Mouse (Mus musculus) adrenal gland, postnatal 10 days (tissue): ENCODE measurements around the gene Esrrg. TPM values are rescaled to one million over a fixed set of nuclear protein-coding genes. Genes with fewer than 3 reads are reported as not detected.
A peak's percentile ranks its signal among the peaks of the same experiment; 100 is the strongest.

Source experiments
- DNase-seq: peaks from one replicate; pipeline ENCODE4 v3.0.0; 2021; ENCODE audit warnings: mixed read lengths
- total RNA-seq, 2 experiments: library from RNA; stranded (reverse); gene quantifications; 2 replicates each; pipeline ENCODE4 v1.2.3; 2021

Gene Esrrg
- total RNA-seq, 2 experiments from 2014 or later: 18.8 to 28.7 TPM

DNA sequence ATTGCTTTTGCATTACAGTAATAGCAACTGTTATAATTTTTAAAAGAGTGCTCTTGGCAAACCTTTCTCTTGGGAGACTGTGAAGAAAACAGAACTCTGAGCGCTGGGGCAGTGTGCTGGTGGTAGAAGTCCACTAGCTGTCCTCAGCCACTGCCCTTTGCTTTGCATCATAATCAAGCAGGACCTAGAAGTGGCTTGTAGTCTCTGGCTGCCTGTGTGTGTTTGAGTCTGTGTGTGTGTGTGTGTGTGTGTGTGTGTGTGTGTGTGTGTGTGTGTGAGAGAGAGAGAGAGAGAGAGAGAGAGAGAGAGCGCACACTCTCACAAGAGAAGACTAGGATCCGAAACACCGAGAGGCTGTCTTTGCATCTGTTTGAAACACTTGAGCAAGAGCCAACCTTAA lies 390.5 kb downstream of the Esrrg start:
- no peak for DNase-seq

DNA sequence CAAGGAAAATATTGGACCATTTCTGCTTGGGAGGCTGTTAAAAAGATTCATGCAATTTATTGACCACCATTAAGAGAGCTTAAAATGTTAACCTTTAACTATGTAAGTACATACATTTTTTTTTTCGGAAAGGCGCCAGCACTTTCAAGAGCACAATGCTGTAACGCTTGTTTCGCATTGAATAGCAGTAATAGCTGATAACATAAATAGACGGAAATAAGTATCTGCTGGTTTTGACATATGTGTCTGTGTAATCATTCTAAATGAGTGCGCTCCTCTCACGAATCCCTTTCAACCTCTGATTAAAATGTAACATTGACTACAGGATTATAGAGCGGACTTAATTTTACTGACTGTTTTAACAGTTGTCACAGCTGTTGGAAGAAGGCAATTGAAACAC lies 391.6 kb downstream of the Esrrg start:
- DNase-seq: no peak

- DNase-seq: no peak
Observed at GRCm38 (mm10) chr1:188006820-188007491, 398.4 kb downstream of the Esrrg start.

DNA sequence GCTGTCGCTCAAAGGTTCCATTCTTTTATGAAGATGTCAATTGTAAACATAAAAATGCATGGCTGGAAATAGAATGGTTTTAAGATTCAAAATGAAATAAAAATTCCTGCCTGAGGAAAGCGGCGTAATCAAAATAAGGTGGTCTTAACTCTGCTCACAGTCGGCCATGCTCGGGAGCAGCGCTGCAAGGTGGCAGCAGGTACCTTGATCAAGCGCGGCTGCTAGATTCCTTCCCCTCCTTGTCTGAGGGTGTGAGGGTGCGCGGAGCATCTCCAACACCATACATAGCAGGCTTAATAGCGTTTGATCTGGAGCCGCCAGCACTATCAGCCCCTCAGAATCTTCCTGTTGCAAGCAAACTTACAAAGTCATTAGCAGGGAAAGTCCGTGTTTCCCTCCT lies 399.9 kb downstream of the Esrrg start:
- no peak for DNase-seq

GRCm38 (mm10) chr1:188009868-188010267 lies 401.3 kb downstream of the Esrrg start:
- no peak for DNase-seq

DNA sequence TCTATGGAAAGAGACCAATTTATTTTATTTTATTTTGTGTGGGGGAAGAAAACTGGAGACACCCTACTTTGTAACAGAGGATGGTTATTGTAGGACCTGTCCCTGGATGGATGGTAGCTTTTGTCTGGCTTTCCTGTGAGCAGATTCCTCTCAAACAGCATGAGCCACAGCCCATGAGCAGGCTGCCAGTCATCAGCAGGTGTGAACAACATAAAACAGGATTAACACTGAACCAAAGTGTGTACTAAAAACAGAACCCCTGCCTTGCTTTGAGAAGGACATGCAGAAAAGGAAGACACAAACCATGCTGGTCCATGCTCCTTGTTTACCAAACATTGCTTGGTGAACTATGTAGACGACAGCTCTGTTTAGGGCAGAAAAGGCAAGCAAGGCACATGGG lies 402.3 kb downstream of the Esrrg start:
- DNase-seq: no peak

- no peak for DNase-seq
Observed at GRCm38 (mm10) chr1:188014411-188014810, 405.8 kb downstream of the Esrrg start.

GRCm38 (mm10) chr1:188017956-188018862 lies 409.6 kb downstream of the Esrrg start:
- peak; percentile 23 for DNase-seq

DNA sequence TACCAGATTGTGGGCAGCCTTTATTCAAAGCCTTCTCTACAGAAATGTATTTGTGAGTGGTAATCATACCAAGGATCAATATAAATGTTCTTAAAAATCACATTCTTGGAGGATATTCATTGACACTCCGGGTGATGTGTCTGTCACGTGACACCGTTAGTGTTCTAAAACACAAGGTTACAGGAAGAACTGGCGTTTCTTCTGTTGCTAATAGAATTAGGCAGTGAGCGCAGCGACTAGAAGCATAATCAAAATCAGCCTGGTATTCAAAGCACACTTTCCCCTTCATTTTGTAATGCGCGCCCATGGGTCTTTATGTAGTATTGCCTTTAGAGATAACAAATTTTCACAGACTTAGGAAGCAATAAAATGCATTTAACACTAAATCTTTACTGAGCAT lies 420.6 kb downstream of the Esrrg start:
- DNase-seq: no peak

- DNase-seq: no peak
Observed at GRCm38 (mm10) chr1:188030116-188030515, 421.5 kb downstream of the Esrrg start.

DNA sequence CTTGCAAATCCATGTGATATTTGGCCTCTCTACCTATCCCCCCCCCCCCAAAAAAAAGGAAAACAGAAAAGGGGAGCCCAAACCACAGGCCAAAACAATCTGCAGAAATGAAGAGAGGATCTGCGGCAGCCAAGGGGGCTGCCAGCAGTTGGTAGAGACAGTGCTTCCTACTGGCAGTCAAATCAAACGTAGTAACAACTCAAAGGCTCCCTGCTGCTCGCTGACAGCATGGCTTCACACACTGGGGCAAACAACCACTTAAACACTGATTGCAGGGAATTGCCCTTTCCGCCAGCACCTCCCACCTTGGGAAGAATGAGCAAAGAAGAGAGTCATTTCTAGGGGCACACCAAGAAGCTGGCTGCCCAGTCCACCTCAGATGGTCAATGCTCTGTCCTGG lies 422.7 kb downstream of the Esrrg start:
- no peak for DNase-seq

DNA sequence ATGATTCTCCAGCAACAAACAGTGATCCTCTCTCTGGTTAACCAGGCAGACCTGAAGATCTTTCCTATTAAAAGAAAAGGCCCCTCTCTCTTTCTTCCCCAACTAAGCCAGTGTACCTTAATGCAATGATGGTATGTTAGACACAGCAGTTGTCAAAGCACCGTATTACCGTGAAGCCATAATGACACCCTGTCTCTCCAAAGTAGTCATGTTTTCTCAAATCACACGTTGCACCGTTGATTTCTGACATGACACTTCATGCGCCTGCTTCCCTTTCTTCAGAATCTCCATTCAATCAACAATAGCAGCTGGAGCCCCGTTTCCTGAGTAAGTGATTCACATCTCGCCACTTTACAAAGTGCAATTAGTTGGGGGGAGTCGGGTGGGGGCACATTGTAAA lies 427.4 kb downstream of the Esrrg start:
- DNase-seq: no peak

DNA sequence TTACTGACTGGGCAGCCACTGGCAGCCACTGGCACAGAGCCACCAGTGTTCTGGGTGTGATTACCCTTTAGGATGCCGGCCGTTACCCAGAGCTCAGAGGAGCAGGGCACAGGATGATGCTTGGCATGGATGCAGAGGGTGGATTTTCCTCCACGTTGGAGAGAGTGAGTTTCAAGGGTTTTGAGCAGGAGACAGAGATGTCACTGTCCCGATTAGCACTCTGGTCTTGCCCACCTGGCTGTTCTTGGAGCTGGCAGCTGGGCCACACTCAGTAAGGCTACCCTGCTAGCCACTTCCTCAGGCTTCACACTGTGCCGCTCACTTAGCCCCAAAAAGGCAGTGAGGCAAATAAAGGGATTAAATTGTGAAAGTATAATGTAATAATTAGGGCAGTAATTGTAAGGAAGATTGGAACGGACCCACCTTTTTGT lies 438.1 kb downstream of the Esrrg start:
- DNase-seq: peak; percentile 20

DNA sequence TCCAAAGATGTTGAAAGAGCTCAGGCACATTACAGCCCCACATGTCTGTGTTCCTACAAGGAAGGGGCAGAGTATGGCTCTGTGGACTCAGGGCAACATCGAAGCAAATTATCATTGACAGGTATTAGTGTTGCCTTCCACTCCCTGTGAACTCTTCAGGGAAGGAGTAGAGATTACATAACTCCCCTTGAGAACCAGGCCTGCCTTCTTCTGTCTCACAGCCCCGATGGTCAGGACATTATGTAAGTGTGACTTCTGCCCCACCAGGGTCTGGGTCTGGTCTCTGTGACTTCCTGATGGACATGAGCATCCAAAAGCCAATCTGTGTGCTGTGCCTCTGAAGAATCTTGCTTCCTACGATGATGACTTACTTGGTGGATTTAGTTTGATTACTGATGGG lies 438.6 kb downstream of the Esrrg start:
- no peak for DNase-seq

DNA sequence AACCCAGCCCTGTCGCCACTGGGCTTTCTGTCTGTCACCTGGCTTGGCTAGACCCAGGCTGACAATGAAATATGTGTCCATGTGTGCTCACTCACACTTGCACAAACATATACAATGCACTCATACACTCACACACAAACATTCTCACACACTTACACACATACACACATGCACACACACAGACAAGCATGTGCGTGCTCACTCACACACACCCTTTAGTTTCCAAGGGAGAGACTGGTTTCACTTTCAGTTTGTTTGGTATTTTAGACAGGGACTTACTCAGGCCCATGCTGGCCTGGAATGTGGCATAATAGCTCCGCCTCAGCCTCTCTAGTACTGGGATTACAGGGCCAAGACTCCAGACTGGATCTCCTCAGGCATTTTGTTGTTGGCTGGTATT lies 447.3 kb downstream of the Esrrg start:
- peak; percentile 29 for DNase-seq

DNA sequence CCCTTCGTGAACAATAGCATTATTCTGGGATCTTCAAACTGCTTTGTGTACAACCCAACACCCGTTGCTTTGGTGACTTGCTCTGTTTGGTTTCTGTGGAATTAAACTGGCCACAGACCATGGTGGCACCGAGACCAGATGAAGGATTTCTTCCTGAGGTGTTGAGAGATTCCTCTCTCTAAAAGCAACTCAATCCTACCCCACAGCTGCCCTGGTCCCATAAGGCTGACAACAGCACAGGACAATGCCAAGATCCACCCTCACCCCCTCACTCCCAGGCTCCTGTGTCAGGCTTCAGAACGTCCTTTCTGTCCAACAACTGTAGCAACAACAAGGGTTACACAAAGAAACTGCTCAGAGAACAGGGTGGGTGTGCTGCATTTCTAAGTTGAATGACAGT lies 449.3 kb downstream of the Esrrg start:
- DNase-seq: no peak

- no peak for DNase-seq
Observed at GRCm38 (mm10) chr1:188059006-188059405, 450.4 kb downstream of the Esrrg start.

DNA sequence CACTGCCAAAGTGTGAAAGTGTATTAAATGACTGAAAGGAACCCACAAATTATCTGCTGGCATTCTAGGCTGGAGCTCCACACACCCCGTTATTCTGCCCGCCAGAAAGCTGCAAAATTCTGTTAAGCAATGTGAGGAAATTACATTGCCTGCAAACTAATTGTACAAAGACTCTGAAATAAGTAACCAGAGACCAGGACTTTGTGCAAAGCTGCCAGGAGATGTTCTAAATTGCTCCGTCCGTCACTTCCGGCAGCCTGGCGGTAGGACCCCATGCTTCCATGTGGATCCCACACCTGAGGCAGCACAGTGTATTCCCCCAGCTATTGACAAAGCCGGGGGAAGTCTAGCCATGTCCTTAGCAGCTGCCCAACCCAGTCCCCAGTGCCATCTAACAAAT lies 451.9 kb downstream of the Esrrg start:
- DNase-seq: no peak

GRCm38 (mm10) chr1:188068833-188069232 lies 460.2 kb downstream of the Esrrg start:
- DNase-seq: no peak

GRCm38 (mm10) chr1:188069849-188070248 lies 461.3 kb downstream of the Esrrg start:
- DNase-seq: no peak

DNA sequence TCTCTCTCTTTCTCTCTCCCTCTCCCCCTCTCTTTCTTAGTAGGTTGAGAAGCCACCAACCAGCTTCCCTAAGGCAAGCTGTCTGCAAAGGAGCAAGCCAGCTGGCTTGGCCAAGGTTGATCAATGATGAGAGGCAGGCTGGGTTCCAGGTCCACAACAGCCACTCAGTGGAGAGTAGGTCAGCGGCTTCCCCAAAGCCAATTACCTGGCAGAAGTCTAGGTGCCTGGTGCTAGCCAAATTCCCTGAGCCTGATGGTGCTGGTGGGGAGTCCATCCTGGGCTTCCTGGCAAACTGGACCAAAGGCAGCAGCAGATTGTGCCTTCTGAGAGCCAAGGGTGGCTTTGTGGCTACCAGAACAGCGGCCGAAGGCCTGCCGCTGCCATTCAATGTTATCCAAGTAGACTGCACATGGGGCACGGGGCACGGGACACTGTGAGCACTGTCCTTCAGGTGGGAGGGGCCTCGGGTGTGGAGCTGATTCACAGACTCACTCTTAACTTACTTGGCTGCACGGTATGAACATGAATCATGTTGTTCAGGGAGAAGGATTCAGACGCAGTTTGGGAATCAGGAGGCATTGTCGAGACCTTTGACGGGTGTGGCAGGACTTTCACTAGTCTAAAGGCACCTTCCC lies 469.1 kb downstream of the Esrrg start:
- peak; percentile 67 for DNase-seq

DNA sequence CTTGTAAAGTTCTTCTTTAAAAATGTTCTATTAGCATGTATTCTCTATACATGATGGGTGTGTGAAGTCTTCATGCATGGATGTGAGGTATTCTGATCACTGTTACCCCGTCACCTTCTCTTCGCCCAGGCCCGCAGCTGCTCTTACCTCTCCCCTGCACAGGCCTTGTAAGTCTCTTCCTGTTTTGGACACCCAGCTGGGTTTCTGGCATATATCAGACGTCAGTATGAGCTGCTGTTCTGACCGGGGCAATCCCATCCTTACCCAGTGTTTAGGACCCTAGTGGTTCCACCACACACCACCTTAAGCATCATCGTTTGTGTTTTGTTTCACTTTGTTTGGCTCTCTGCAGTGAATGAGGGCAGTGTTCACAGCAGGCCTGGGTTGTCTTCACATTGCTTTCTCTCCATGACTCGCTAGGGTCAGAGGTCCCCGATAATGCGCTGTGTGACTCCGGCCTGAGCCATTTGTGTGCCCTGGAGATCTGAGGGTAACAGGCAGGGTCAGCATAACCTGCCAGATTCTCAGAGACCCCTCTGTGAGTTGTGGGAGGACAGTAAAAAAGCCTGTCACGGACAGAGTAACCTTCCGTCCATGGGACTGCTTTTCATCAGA lies 471.8 kb downstream of the Esrrg start:
- no peak for DNase-seq
